Mouse (Mus musculus): Measurements from ENCODE around the gene 2810006K23Rik.

Gene 2810006K23Rik

GRCm38 (mm10) chr5:124327510-124328364 lies at the start of gene 2810006K23Rik, which contains the start of gene Mphosph9:
Gene 2810006K23Rik, plus strand, starts transcription at chr5:124328089.
Gene Mphosph9, minus strand, starts transcription at chr5:124327972.
- CTCF ChIA-PET, result interaction anchor here in 3 of 4 experiments (0.5 to 1.8 kb wide), 8 partner anchors 11 to 1264 kb away, joined by 3 to 13 read pairs (median 4); no protein-coding TSS in a partner anchor

GRCm38 (mm10) chr5:124282854-124283253 lies 45.0 kb upstream of the 2810006K23Rik start:
- POLR2A ChIA-PET, result interaction anchor here in 1 of 4 experiments (0.7 to 3.3 kb wide), 6 partner anchors 9 to 45 kb away, joined by 3 to 10 read pairs (median 3); partner anchors contain the start of genes 2810006K23Rik and Mphosph9

More at GRCm38 (mm10) chr5:124327510-124328364, at the start of gene 2810006K23Rik, which contains the start of gene Mphosph9:
- POLR2A ChIA-PET, result interaction anchor here (0.5 to 8.3 kb wide), 131 partner anchors 9 to 852 kb away, joined by 3 to 89 read pairs (median 4); partner anchors contain the start of genes Rilpl2 (in 4 of the 4), Arl6ip4 (in 3 of the 4), Kmt5a (in 3 of the 4) and Abcb9 (in 2 of the 4)

GRCm38 (mm10) chr5:124284330-124284729 lies 43.6 kb upstream of the 2810006K23Rik start:
- POLR2A ChIA-PET, result interaction anchor here in 2 of 4 experiments (0.6 to 3.3 kb wide), 6 partner anchors 10 to 587 kb away, joined by 3 to 10 read pairs (median 4); partner anchors contain the start of genes 2810006K23Rik (in 1 of the 2) and Mphosph9 (in 1 of the 2)
- CTCF ChIA-PET, result interaction anchor here (0.6 to 3.7 kb wide), 17 partner anchors 11 to 859 kb away, joined by 3 to 16 read pairs (median 4); no protein-coding TSS in a partner anchor

More at GRCm38 (mm10) chr5:124282854-124283253, 45.0 kb upstream of the 2810006K23Rik start:
- CTCF ChIA-PET, result interaction anchor here in 2 of 4 experiments (1.4 to 3.7 kb wide), 2 partner anchors 120 kb away, joined by 5 to 16 read pairs; no protein-coding TSS in a partner anchor

- ChIA-PET POLR2A (interaction anchor here in 1 of 4 experiments (0.9 to 1.5 kb wide), 3 partner anchors 9 to 177 kb away, joined by 3 to 4 read pairs (median 4); no protein-coding TSS in a partner anchor), CTCF (interaction anchor here in 2 of 4 experiments (0.9 to 1.9 kb wide), 4 partner anchors 125 to 203 kb away, joined by 3 to 6 read pairs (median 4); no protein-coding TSS in a partner anchor)
Measured at GRCm38 (mm10) chr5:124287616-124288247, 40.2 kb upstream of the 2810006K23Rik start.

GRCm38 (mm10) chr5:124290216-124290615 lies 37.7 kb upstream of the 2810006K23Rik start:
- CTCF ChIA-PET, result interaction anchor here in 3 of 4 experiments (0.7 to 1.8 kb wide), 4 partner anchors 22 to 497 kb away, joined by 3 to 4 read pairs (median 4); no protein-coding TSS in a partner anchor

GRCm38 (mm10) chr5:124293967-124294366 lies 33.9 kb upstream of the 2810006K23Rik start:
- ChIA-PET CTCF (interaction anchor here in 1 of 4 experiments (0.6 to 0.7 kb wide), 2 partner anchors 281 to 1320 kb away, joined by 3 read pairs; no protein-coding TSS in a partner anchor), POLR2A (interaction anchor here in 2 of 4 experiments (1.0 to 2.3 kb wide), 5 partner anchors 9 to 43 kb away, joined by 3 to 10 read pairs (median 3); partner anchors contain the start of genes 2810006K23Rik (in 1 of the 2) and Mphosph9 (in 1 of the 2))

More at GRCm38 (mm10) chr5:124290216-124290615, 37.7 kb upstream of the 2810006K23Rik start:
- POLR2A ChIA-PET, result interaction anchor here in 1 of 4 experiments (1.0 kb wide), 1 partner anchor 38 kb away, joined by 4 read pairs; the partner anchor contains the start of genes 2810006K23Rik and Mphosph9

- ChIA-PET POLR2A (interaction anchor here in 3 of 4 experiments (1.0 to 1.8 kb wide), 5 partner anchors 9 to 134 kb away, joined by 3 to 4 read pairs (median 4); partner anchors contain the start of genes 2810006K23Rik (in 2 of the 3) and Mphosph9 (in 2 of the 3)), CTCF (interaction anchor here in 2 of 4 experiments (0.5 to 2.2 kb wide), 3 partner anchors 134 to 952 kb away, joined by 3 to 7 read pairs (median 4); no protein-coding TSS in a partner anchor)
Measured at GRCm38 (mm10) chr5:124296475-124296874, 31.4 kb upstream of the 2810006K23Rik start.

GRCm38 (mm10) chr5:124299307-124299706 lies 28.6 kb upstream of the 2810006K23Rik start:
- ChIA-PET CTCF (interaction anchor here (0.5 to 3.2 kb wide), 14 partner anchors 10 to 629 kb away, joined by 3 to 16 read pairs (median 4); no protein-coding TSS in a partner anchor), POLR2A (interaction anchor here in 2 of 4 experiments (0.7 to 1.6 kb wide), 5 partner anchors 13 to 364 kb away, joined by 3 to 7 read pairs (median 4); partner anchors contain the start of genes 2810006K23Rik (in 1 of the 2) and Mphosph9 (in 1 of the 2))

- POLR2A ChIA-PET, result interaction anchor here (0.5 to 1.6 kb wide), 17 partner anchors 9 to 588 kb away, joined by 3 to 9 read pairs (median 4); partner anchors contain the start of genes 2810006K23Rik (in 3 of the 4) and Mphosph9 (in 3 of the 4)
- CTCF ChIA-PET, result interaction anchor here (0.5 to 3.2 kb wide), 16 partner anchors 8 to 1439 kb away, joined by 3 to 16 read pairs (median 4); no protein-coding TSS in a partner anchor
Measured at GRCm38 (mm10) chr5:124300132-124300531, 27.8 kb upstream of the 2810006K23Rik start.

GRCm38 (mm10) chr5:124302853-124303252 lies 25.0 kb upstream of the 2810006K23Rik start:
- ChIA-PET POLR2A (interaction anchor here (0.6 to 2.4 kb wide), 9 partner anchors 9 to 94 kb away, joined by 3 to 7 read pairs (median 3); partner anchors contain the start of genes 2810006K23Rik (in 2 of the 4) and Mphosph9 (in 2 of the 4)), CTCF (interaction anchor here in 2 of 4 experiments (0.7 kb wide), 2 partner anchors 302 to 390 kb away, joined by 3 read pairs; no protein-coding TSS in a partner anchor)

GRCm38 (mm10) chr5:124309155-124309554 lies 18.7 kb upstream of the 2810006K23Rik start:
- POLR2A ChIA-PET, result interaction anchor here in 3 of 4 experiments (0.5 to 2.7 kb wide), 10 partner anchors 9 to 455 kb away, joined by 3 to 17 read pairs (median 4); partner anchors contain the start of genes 2810006K23Rik (in 3 of the 3) and Mphosph9 (in 3 of the 3)
- CTCF ChIA-PET, result interaction anchor here in 3 of 4 experiments (0.5 to 1.8 kb wide), 4 partner anchors 9 to 1024 kb away, joined by 3 to 4 read pairs (median 4); no protein-coding TSS in a partner anchor

- ChIA-PET CTCF (interaction anchor here in 2 of 4 experiments (0.7 to 1.0 kb wide), 2 partner anchors 10 to 42 kb away, joined by 3 to 4 read pairs; no protein-coding TSS in a partner anchor), POLR2A (interaction anchor here in 3 of 4 experiments (0.7 to 2.7 kb wide), 7 partner anchors 13 to 151 kb away, joined by 3 to 17 read pairs (median 5); partner anchors contain the start of genes 2810006K23Rik (in 3 of the 3) and Mphosph9 (in 3 of the 3))
Measured at GRCm38 (mm10) chr5:124310091-124310490, 17.8 kb upstream of the 2810006K23Rik start.

- CTCF ChIA-PET, result interaction anchor here in 1 of 4 experiments (1.2 kb wide), 1 partner anchor 12 kb away, joined by 3 read pairs; the partner anchor contains the start of genes 2810006K23Rik and Mphosph9
- POLR2A ChIA-PET, result interaction anchor here in 3 of 4 experiments (0.5 to 5.7 kb wide), 8 partner anchors 8 to 236 kb away, joined by 3 to 38 read pairs (median 4); partner anchors contain the start of genes 2810006K23Rik (in 2 of the 3) and Mphosph9 (in 2 of the 3)
Measured at GRCm38 (mm10) chr5:124315498-124315897, 12.4 kb upstream of the 2810006K23Rik start.

GRCm38 (mm10) chr5:124315941-124316340 lies 11.9 kb upstream of the 2810006K23Rik start:
- POLR2A ChIA-PET, result interaction anchor here in 2 of 4 experiments (0.5 to 5.7 kb wide), 6 partner anchors 8 to 236 kb away, joined by 3 to 38 read pairs (median 4); partner anchors contain the start of genes 2810006K23Rik (in 2 of the 2) and Mphosph9 (in 2 of the 2)

GRCm38 (mm10) chr5:124317648-124318047 lies 10.2 kb upstream of the 2810006K23Rik start:
- ChIA-PET POLR2A (interaction anchor here (0.9 to 5.7 kb wide), 9 partner anchors 9 to 222 kb away, joined by 3 to 38 read pairs (median 4); partner anchors contain the start of genes 2810006K23Rik (in 4 of the 4), Mphosph9 (in 4 of the 4) and Abcb9 (in 1 of the 4)), CTCF (no interaction called here)

More at GRCm38 (mm10) chr5:124315941-124316340, 11.9 kb upstream of the 2810006K23Rik start:
- CTCF ChIA-PET, result interaction anchor here in 1 of 4 experiments (1.2 kb wide), 1 partner anchor 12 kb away, joined by 3 read pairs; the partner anchor contains the start of genes 2810006K23Rik and Mphosph9
